Mouse (Mus musculus) thymus, postnatal 10 days (tissue): Measurements from ENCODE around the gene Trappc5.

Experiments
- DNase-seq, 2 experiments: peaks; one replicate each; pipeline ENCODE4 v3.0.0; 2021; ENCODE audit warnings: low spot score in 2 of 2

The Trappc5 gene

DNA sequence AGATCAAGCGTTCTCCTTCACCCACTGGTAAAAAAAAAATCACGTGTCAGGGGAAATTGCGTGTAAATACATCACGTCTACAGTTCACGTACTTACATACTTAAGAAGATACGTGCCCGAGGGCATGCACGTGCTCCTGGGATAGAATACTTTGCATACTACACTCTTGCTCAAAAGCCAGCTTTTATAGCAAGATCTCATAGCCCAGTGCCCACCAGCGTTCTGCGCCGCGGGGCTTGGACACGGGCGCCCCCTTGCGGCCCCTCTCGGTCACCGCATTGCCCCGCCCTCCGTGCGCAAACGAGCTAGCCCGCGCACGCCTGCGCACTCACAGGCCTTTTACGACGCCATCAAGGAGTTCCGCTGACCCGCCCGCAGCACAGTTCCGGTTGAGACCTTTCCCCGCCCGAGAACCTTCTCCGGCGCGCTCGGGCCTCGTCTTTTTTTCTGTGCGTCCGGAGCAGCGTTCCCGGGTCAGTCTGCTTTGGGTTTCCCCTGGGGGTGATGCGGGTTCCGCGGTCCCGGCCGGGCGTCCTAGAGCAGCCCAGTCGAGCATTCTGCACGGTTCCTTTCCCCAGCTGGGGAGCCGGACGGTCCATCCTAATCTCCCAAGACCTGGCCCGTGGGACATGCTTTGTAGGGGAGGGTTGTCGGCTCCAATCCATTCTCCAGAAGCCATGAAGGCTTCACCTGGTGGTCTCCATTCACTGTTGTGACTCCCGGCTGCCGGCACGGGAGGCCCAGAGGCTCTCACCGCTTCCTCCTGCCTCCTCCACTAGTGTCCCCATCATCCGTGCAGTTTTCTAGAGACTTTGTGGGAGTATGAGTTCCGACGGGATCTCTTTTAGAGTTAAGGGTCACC lies at the start of gene Trappc5:
Gene Trappc5, plus strand, starts transcription at position 169 of the 862 bp plus-strand sequence.
- DNase-seq: peak; percentile 91 to 95

DNA sequence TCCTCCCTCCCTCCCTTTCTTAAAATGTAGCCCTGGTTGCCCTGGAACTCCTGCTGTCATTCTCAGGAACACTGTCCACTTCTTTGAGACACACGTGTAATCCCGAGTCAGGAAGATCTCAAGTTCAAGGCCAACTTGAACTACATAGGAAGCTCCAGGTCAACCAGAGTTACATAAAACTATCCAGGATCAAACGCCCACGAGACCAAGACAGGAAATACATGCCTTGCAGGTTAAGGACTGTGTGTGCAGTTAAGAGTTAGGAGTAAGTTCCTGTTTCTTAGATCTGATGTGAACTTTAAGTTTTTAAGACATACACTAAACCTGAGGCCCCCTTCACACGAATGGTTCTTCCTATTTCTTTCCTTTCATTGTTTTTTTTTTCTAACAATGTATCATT lies 49.1 kb upstream of the Trappc5 start:
- no peak for DNase-seq

- peak; percentile 24 to 28 for DNase-seq
Measured at GRCm38 (mm10) chr8:3628014-3628413, 48.1 kb upstream of the Trappc5 start.

DNA sequence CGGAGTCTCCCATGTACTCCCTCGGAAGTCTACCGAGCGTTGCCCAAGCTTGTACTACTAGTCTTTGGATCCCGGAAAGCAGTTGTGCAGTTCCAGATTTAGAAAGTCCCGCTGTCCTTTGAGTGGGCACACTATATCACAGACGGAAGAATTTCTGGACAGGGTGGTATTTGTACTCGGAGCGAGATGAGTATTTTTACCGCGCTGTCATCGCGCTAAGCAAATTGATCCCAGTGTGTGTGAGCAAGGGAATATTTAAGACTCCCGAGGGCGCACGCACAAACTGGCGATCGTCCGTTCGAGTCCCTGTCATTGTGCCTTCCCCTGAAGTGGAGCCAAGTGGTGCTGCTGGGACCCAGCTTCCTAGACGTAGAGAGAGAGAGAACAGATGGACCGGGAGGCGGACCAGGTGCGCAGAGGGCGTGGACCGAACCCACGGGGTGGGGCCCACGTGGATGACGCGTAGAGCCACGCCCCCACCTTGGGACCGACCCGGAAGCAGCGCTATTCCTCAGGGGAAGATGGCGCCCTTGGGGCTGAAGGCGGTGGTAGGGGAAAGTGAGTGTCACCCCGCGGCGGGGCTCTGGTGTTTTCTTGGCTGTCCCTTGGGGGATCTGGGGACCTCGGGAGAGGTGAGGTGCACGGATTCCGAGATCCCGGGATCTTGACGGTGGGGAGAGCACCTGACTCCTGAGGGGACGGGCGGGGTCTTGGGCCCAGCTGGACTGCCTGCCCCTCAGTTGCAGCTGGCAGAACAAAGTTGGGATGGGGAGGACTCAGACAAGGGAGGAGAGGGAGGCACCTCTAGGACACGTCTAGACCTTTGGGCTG lies 45.2 kb upstream of the Trappc5 start, which contains the start of gene Stxbp2:
Gene Stxbp2, plus strand, starts transcription at position 309 of the 831 bp plus-strand sequence.
- peak; percentile 77 to 85 for DNase-seq

DNA sequence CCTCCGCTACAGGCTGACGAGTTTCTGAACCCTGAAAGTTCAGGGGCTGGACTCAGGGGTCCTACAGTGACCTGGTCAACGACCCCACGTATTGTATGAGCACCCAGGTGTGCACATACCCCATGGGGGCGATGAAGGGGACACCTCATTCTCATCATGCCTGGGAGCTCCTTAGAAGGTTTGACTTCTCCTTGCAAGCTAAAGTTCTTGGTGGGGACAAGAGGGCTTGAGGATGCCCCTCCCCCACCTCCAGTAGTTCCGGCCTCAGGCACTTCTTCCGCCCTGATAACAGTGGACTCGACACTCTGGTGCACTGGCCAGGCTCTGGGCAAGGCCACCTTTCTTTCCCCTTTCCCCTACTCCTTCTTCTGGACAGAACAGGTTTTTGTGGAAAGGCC lies 44.6 kb upstream of the Trappc5 start:
- DNase-seq: peak in 1 of 2 experiments; percentile 14

GRCm38 (mm10) chr8:3645804-3646203 lies 30.3 kb upstream of the Trappc5 start:
- DNase-seq: peak; percentile 16 to 23

GRCm38 (mm10) chr8:3646824-3647531 lies 29.1 kb upstream of the Trappc5 start:
- DNase-seq: no peak

GRCm38 (mm10) chr8:3647561-3647960 lies 28.5 kb upstream of the Trappc5 start:
- no peak for DNase-seq

DNA sequence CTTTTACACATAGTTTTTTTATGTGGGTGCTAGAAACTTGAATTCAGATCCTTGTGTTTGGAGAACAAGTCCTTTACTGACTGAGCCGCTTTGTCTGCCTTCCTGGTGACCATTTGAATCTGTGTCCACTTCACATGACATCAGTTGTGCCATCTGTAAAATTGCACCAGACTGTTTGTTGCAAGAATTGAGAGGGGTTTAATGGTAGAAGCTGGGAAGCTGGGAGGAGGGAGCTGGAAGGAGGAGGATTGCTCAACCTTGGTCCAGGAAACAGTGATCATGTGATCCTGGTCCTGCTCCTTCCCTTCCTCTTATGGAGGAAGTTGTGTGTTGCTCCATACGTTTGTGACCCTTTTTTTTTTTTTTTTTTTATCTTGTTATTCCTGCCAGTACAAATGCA lies 27.8 kb upstream of the Trappc5 start:
- no peak for DNase-seq

GRCm38 (mm10) chr8:3648990-3649389 lies 27.1 kb upstream of the Trappc5 start:
- no peak for DNase-seq

GRCm38 (mm10) chr8:3652845-3653244 lies 23.3 kb upstream of the Trappc5 start:
- no peak for DNase-seq

DNA sequence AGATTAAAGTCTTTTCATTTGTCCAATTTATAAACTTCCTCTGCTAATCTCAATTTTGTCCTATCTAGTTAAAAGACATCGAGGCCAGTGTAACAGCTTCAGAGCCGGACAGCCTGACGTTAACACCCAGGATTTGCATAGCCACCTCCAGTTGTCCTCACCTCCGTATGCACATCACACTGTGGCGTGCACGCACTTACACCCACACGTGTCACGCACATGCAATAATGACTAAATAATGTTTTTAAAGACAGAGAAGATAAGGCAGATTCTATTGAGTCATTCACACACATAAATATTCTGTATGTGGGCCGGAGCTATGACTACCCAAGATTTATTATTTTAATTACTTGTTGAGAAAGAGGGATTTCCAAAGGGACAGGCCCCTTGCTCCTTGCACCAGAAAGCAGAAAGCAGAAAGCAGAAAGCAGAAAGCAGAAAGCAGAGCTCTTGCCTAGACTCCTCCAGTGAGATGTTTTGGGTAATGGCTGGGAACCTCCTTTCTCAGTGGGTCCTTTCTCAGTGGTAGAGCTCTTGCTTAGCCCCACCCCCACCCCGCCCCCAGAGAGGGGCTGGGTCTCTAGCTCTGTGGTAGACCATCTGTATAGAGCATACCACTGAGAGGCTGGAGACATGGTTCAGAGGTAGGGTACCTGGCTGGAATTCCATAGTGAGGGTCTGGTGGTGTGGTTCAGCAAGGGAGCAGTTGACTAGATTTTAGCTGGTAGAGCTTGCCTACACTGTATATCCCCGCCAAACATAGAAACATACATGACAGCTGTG lies 21.2 kb upstream of the Trappc5 start:
- DNase-seq: no peak

GRCm38 (mm10) chr8:3655526-3655925 lies 20.6 kb upstream of the Trappc5 start, which contains the start of gene Retn:
TSS of gene Retn (plus strand) at chr8:3655770.
- DNase-seq: no peak

DNA sequence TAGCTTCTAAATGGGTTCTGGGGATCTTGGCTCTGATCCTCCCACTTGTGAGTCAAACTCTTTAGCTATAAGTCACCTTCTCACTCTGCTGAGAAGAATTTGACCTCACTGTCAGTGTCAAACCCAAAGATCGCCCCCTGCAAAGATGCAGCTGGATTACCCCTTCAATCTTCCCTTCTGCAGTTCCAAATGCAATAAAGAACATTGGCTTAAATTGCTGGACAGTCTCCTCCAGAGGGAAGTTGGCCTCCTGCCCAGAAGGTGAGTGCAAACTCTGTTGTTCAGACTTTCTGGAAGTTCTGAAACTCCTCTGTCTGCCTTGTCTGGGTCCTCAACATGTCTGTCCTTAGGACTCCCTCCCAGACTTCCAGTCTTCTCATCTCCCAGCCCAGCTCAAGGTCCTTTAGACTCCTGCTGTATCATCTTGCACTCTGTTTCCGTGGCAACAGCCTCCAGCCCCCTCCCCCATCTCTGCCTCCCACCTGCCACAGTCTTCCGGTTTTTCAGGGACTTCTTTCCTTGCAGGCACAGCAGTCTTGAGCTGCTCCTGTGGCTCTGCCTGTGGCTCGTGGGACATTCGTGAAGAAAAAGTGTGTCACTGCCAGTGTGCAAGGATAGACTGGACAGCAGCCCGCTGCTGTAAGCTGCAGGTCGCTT lies 19.2 kb upstream of the Trappc5 start:
- DNase-seq: no peak

DNA sequence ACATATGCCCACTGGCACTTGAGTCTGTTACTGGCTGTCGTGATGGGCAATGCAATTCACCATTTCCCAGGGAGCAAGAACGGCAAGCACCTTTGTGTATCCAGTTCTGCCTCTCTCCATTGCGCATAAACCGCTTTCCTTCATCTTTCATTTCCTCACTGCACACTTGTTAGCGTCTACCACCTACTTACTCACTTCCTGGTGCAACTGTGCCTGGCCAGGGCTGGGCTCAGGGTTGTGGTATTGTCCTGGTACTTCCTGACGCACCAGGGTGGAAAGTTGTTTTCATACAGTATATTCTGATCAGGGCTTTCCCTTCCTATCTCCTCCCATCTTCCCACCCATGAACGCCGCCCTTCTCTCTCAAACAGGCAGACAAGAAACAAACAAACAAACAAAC lies 15.2 kb upstream of the Trappc5 start:
- DNase-seq: no peak

GRCm38 (mm10) chr8:3664405-3664804 lies 11.7 kb upstream of the Trappc5 start:
- no peak for DNase-seq

GRCm38 (mm10) chr8:3665507-3665906 lies 10.6 kb upstream of the Trappc5 start, which contains the start of gene Mcemp1:
TSS of gene Mcemp1 (plus strand) at chr8:3665754.
- DNase-seq: no peak

GRCm38 (mm10) chr8:3670388-3670787 lies 5.7 kb upstream of the Trappc5 start:
- no peak for DNase-seq

- peak; percentile 77 to 92 for DNase-seq
Measured at GRCm38 (mm10) chr8:3671980-3672491, 4.1 kb upstream of the Trappc5 start, which contains the start of gene Fcor. TSS of gene Fcor (minus strand) at chr8:3672362.

DNA sequence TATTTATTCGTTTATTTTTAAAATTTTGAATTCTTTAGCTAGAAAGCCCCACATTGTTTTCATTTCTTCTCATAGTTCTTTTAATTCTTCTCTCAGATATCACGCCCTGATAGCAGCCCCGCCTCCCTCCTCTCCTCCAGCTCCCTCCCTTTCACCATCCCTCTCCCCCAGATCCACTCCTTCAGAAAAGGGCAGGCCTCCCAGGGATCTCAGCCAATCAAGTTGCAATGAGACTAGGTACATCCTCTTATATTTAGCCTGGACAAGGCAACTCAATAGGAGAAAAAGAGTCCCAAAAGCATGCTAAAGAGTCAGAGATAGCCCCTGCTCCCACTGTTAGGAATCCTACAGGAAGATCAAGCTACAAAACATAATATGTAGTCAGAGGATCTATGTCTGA lies 1.4 kb upstream of the Trappc5 start:
- no peak for DNase-seq
